Mouse (Mus musculus): Measurements from ENCODE around the gene Wdr38. TPM values are rescaled to one million over a fixed set of nuclear protein-coding genes. Genes with fewer than 3 reads are reported as not detected.
"Not testable (repeated sequence)": the region's sequence is repeated elsewhere in the genome, so short reads cannot be mapped to it uniquely, and the experiment has no call there.

Wdr38 gene
- polyA plus RNA-seq, 1 experiment from 2014 or later: 0.76 TPM

GRCm38 (mm10) chr2:39008350-39008851, 11.1 kb downstream of the Wdr38 start:
- Histone ChIP-seq H3K4me3 (replicated peaks) (peak overlapping the region; percentile 93), H3K27me3 (no peaks in the 10 kb centered on the region), H3K36me3 (peaks cover 28% of the 10 kb centered on the region), H3K4me1 (replicated peaks) (peaks cover 76% of the 10 kb centered on the region), H3K9me3 (replicated peaks) (no peaks in the 10 kb centered on the region), H3K27ac (peak overlapping the region; percentile 93), H3K4me2 (peak overlapping the region; percentile 94), H3K9ac (peak overlapping the region; percentile 97)
- under 1% methylated on average over 25 of the region's 25 CpGs for WGBS (ENCODE audit: insufficient replicate concordance)
- ATAC-seq (ENCODE audit: low read depth) (peak; percentile 41), DNase-seq (no peak)

GRCm38 (mm10) chr2:39008954-39009365, 11.7 kb downstream of the Wdr38 start:
- Histone ChIP-seq H3K4me2 (peak overlapping the region; percentile 94), H3K27me3 (no peaks in the 10 kb centered on the region), H3K4me1 (replicated peaks) (peaks cover 71% of the 10 kb centered on the region), H3K27ac (peak overlapping the region; percentile 93), H3K9ac (peak overlapping the region; percentile 97), H3K4me3 (replicated peaks) (peak overlapping the region; percentile 93), H3K9me3 (replicated peaks) (no peaks in the 10 kb centered on the region), H3K36me3 (peaks cover 28% of the 10 kb centered on the region)
- DNase-seq (no peak), ATAC-seq (ENCODE audit: low read depth) (no peak)
- 6% methylated on average over 3 of the region's 3 CpGs for WGBS (ENCODE audit: insufficient replicate concordance)

GRCm38 (mm10) chr2:39010144-39010543, 12.9 kb downstream of the Wdr38 start:
- H3K4me1 ChIP-seq (replicated peaks): peaks cover 65% of the 10 kb centered on the region
- H3K4me2 ChIP-seq; DNase-seq; ATAC-seq (ENCODE audit: low read depth); H3K4me3 ChIP-seq (replicated peaks); H3K9me3 ChIP-seq (replicated peaks); H3K27me3 ChIP-seq; H3K9ac ChIP-seq: not testable (repeated sequence)
- peaks cover 37% of the 10 kb centered on the region for H3K36me3 ChIP-seq
- H3K27ac ChIP-seq: 0 out of 2 replicates have a peak overlapping the region, but pooled peaks have one; percentile 12
- WGBS (ENCODE audit: insufficient replicate concordance): 78% methylated on average over 5 of the region's 5 CpGs

GRCm38 (mm10) chr2:39011264-39011663, 14.0 kb downstream of the Wdr38 start:
- Histone ChIP-seq H3K4me2 (no peak overlapping the region), H3K27me3 (no peaks in the 10 kb centered on the region), H3K9ac (no peak overlapping the region), H3K9me3 (replicated peaks) (no peaks in the 10 kb centered on the region), H3K4me3 (replicated peaks) (no peak overlapping the region), H3K27ac (peak overlapping the region; percentile 18; the same call in 1 of the 2 replicates), H3K36me3 (peaks cover 48% of the 10 kb centered on the region), H3K4me1 (replicated peaks) (peaks cover 58% of the 10 kb centered on the region)
- no peak for DNase-seq
- ATAC-seq (ENCODE audit: low read depth): no peak

- ATAC-seq (ENCODE audit: low read depth) (no peak), DNase-seq (no peak)
- no peak overlapping the region for H3K4me2 ChIP-seq
- H3K36me3 ChIP-seq: peaks cover 55% of the 10 kb centered on the region
- no peak overlapping the region for H3K4me3 ChIP-seq (replicated peaks)
- 0 out of 2 replicates have a peak overlapping the region, but pooled peaks have one; percentile 18 for H3K27ac ChIP-seq
- 80% methylated on average over 3 of the region's 3 CpGs for WGBS (ENCODE audit: insufficient replicate concordance)
- H3K27me3 ChIP-seq: no peaks in the 10 kb centered on the region
- H3K4me1 ChIP-seq (replicated peaks): peaks cover 51% of the 10 kb centered on the region
- H3K9ac ChIP-seq: no peak overlapping the region
- no peaks in the 10 kb centered on the region for H3K9me3 ChIP-seq (replicated peaks)
Observed at GRCm38 (mm10) chr2:39011971-39012370, 14.7 kb downstream of the Wdr38 start.

GRCm38 (mm10) chr2:39012768-39013279, 15.5 kb downstream of the Wdr38 start:
- Histone ChIP-seq H3K27ac (0 out of 2 replicates have a peak overlapping the region, but pooled peaks have one; percentile 1), H3K4me2 (no peak overlapping the region), H3K9ac (no peak overlapping the region), H3K27me3 (no peaks in the 10 kb centered on the region), H3K4me1 (replicated peaks) (peaks cover 45% of the 10 kb centered on the region), H3K4me3 (replicated peaks) (no peak overlapping the region), H3K9me3 (replicated peaks) (no peaks in the 10 kb centered on the region), H3K36me3 (peaks cover 62% of the 10 kb centered on the region)
- WGBS (ENCODE audit: insufficient replicate concordance): 75% methylated on average over 7 of the region's 7 CpGs
- no peak for DNase-seq
- no peak for ATAC-seq (ENCODE audit: low read depth)

- DNase-seq (no peak), ATAC-seq (ENCODE audit: low read depth) (no peak)
- Histone ChIP-seq H3K4me1 (replicated peaks) (peaks cover 14% of the 10 kb centered on the region), H3K4me2 (no peak overlapping the region), H3K4me3 (replicated peaks) (no peak overlapping the region), H3K36me3 (peaks cover 92% of the 10 kb centered on the region), H3K9ac (no peak overlapping the region), H3K27ac (no peak overlapping the region), H3K27me3 (no peaks in the 10 kb centered on the region), H3K9me3 (replicated peaks) (no peaks in the 10 kb centered on the region)
- WGBS (ENCODE audit: insufficient replicate concordance): 64% methylated on average over 3 of the region's 3 CpGs
Observed at GRCm38 (mm10) chr2:39016581-39016980, 19.3 kb downstream of the Wdr38 start.

- H3K36me3 ChIP-seq: peaks cover 88% of the 10 kb centered on the region
- no peaks in the 10 kb centered on the region for H3K4me1 ChIP-seq (replicated peaks)
- no peak overlapping the region for H3K4me3 ChIP-seq (replicated peaks)
- no peak for DNase-seq
- WGBS (ENCODE audit: insufficient replicate concordance): 87% methylated on average over 1 of the region's 1 CpGs
- H3K9me3 ChIP-seq (replicated peaks): no peaks in the 10 kb centered on the region
- H3K27me3 ChIP-seq: no peaks in the 10 kb centered on the region
- H3K27ac ChIP-seq: no peak overlapping the region
- H3K4me2 ChIP-seq: no peak overlapping the region
- H3K9ac ChIP-seq: no peak overlapping the region
- ATAC-seq (ENCODE audit: low read depth): no peak
Observed at GRCm38 (mm10) chr2:39020004-39020403, 22.7 kb downstream of the Wdr38 start.

- Histone ChIP-seq H3K4me2 (no peak overlapping the region), H3K9ac (no peak overlapping the region), H3K27me3 (no peaks in the 10 kb centered on the region), H3K4me1 (replicated peaks) (peaks cover 9% of the 10 kb centered on the region), H3K9me3 (replicated peaks) (no peaks in the 10 kb centered on the region), H3K27ac (no peak overlapping the region), H3K4me3 (replicated peaks) (no peak overlapping the region), H3K36me3 (peaks cover 74% of the 10 kb centered on the region)
- ATAC-seq (ENCODE audit: low read depth): no peak
- WGBS (ENCODE audit: insufficient replicate concordance): 82% methylated on average over 1 of the region's 1 CpGs
- no peak for DNase-seq
Observed at GRCm38 (mm10) chr2:39031611-39032010, 34.3 kb downstream of the Wdr38 start.

GRCm38 (mm10) chr2:39040215-39040614, 42.9 kb downstream of the Wdr38 start:
- H3K9me3 ChIP-seq (replicated peaks): no peaks in the 10 kb centered on the region
- ATAC-seq (ENCODE audit: low read depth): no peak
- peaks cover 63% of the 10 kb centered on the region for H3K36me3 ChIP-seq
- no peak overlapping the region for H3K9ac ChIP-seq
- no peak overlapping the region for H3K4me3 ChIP-seq (replicated peaks)
- H3K27me3 ChIP-seq: no peaks in the 10 kb centered on the region
- no peaks in the 10 kb centered on the region for H3K4me1 ChIP-seq (replicated peaks)
- H3K27ac ChIP-seq: no peak overlapping the region
- DNase-seq: no peak
- 89% methylated on average over 1 of the region's 1 CpGs for WGBS (ENCODE audit: insufficient replicate concordance)
- no peak overlapping the region for H3K4me2 ChIP-seq

- H3K27me3 ChIP-seq: no peaks in the 10 kb centered on the region
- no peak overlapping the region for H3K4me2 ChIP-seq
- H3K9me3 ChIP-seq (replicated peaks): no peaks in the 10 kb centered on the region
- H3K36me3 ChIP-seq: peaks cover 78% of the 10 kb centered on the region
- no peak overlapping the region for H3K27ac ChIP-seq
- H3K9ac ChIP-seq: no peak overlapping the region
- no peaks in the 10 kb centered on the region for H3K4me1 ChIP-seq (replicated peaks)
- no peak for DNase-seq
- 92% methylated on average over 1 of the region's 1 CpGs for WGBS (ENCODE audit: insufficient replicate concordance)
- no peak overlapping the region for H3K4me3 ChIP-seq (replicated peaks)
- no peak for ATAC-seq (ENCODE audit: low read depth)
Observed at GRCm38 (mm10) chr2:39048515-39048914, 51.2 kb downstream of the Wdr38 start.

Data from liver, embryonic 13.5 days (tissue).